Mouse (Mus musculus): Measurements from ENCODE around the gene Fign. TPM values are rescaled to one million over a fixed set of nuclear protein-coding genes. Genes with fewer than 3 reads are reported as not detected.

Fign gene
- total RNA-seq, 1 experiment, result 0.98 TPM

GRCm38 (mm10) chr2:64111133-64111532, 13.3 kb upstream of the Fign start:
- no peaks in the 10 kb centered on the region for H3K9me3 ChIP-seq (ENCODE audit: control insufficient read depth, insufficient read depth, low read depth, low read length)
- no peak overlapping the region for H3K4me3 ChIP-seq (ENCODE audit: insufficient read depth in 1 of 2, low read depth in 1 of 2, low read length in 2 of 2, poor library complexity in 1 of 2, severe bottlenecking in 1 of 2)
- no peaks in the 10 kb centered on the region for H3K4me1 ChIP-seq (ENCODE audit: control insufficient read depth in 2 of 2, insufficient read depth in 2 of 2, low read length in 2 of 2, poor library complexity in 1 of 2)
- no peaks in the 10 kb centered on the region for H3K36me3 ChIP-seq (ENCODE audit: control insufficient read depth, insufficient read depth, low read length, poor library complexity, severe bottlenecking)
- no peak overlapping the region for H3K27ac ChIP-seq (ENCODE audit: insufficient read depth, low read depth, low read length, poor library complexity, severe bottlenecking)
- in situ Hi-C loops (cut with MboI; ENCODE audit: low sequenced_read_pairs in 2 of 2, unreplicated experiment in 2 of 2), result no loop called here
- DNase-seq (ENCODE audit: low read depth, low spot score), result no peak
- no peak for TF ChIP-seq MAFK (IDR thresholded peaks at IDR 0.05; ENCODE audit: insufficient read depth, low read depth, low read length)
- no peak for TF ChIP-seq HCFC1 (IDR thresholded peaks at IDR 0.05; ENCODE audit: borderline replicate concordance, insufficient read depth, low read length)
- TF ChIP-seq CHD2 (IDR thresholded peaks at IDR 0.05; ENCODE audit: low read depth, low read length), result no peak
- TF ChIP-seq ZNF384 (IDR thresholded peaks at IDR 0.05; ENCODE audit: low read depth, low read length), result no peak
- TF ChIP-seq ZC3H11A (IDR thresholded peaks at IDR 0.05; ENCODE audit: borderline replicate concordance, low read depth, low read length), result no peak
- H3K9ac ChIP-seq (ENCODE audit: insufficient read depth, low read depth, low read length, poor library complexity, severe bottlenecking), result no peak overlapping the region

DNA sequence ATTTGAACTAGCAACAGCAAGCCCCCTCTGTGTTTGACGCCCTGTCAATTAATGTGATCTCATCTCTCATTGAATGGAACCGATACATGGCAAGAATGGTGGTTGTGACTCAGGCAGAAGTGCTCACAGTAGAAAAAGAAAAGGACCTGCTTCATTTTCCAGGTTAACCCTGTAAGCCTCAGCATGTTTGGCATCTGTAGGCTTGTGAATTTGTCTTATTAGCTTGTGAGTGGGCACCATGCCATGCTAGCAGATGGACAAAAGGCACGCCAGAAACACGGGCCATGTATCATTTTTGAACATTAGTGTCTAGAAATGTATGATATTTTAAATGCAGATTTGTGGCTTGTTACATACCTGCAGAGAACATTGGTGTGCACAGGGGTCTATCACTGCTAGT, 12.0 kb upstream of the Fign start:
- in situ Hi-C loops (cut with MboI; ENCODE audit: low sequenced_read_pairs in 2 of 2, unreplicated experiment in 2 of 2), result no loop called here
- no peak overlapping the region for H3K9ac ChIP-seq (ENCODE audit: insufficient read depth, low read depth, low read length, poor library complexity, severe bottlenecking)
- H3K4me1 ChIP-seq (ENCODE audit: control insufficient read depth in 2 of 2, insufficient read depth in 2 of 2, low read length in 2 of 2, poor library complexity in 1 of 2), result no peaks in the 10 kb centered on the region
- no peaks in the 10 kb centered on the region for H3K36me3 ChIP-seq (ENCODE audit: control insufficient read depth, insufficient read depth, low read length, poor library complexity, severe bottlenecking)
- no peak overlapping the region for H3K27ac ChIP-seq (ENCODE audit: insufficient read depth, low read depth, low read length, poor library complexity, severe bottlenecking)
- no peak for DNase-seq (ENCODE audit: low read depth, low spot score)
- TF ChIP-seq ZC3H11A (IDR thresholded peaks at IDR 0.05; ENCODE audit: borderline replicate concordance, low read depth, low read length) (no peak), HCFC1 (IDR thresholded peaks at IDR 0.05; ENCODE audit: borderline replicate concordance, insufficient read depth, low read length) (no peak), CHD2 (IDR thresholded peaks at IDR 0.05; ENCODE audit: low read depth, low read length) (no peak), MAFK (IDR thresholded peaks at IDR 0.05; ENCODE audit: insufficient read depth, low read depth, low read length) (no peak)
- no peak overlapping the region for H3K4me3 ChIP-seq (ENCODE audit: insufficient read depth in 1 of 2, low read depth in 1 of 2, low read length in 2 of 2, poor library complexity in 1 of 2, severe bottlenecking in 1 of 2)
- H3K9me3 ChIP-seq (ENCODE audit: control insufficient read depth, insufficient read depth, low read depth, low read length), result no peaks in the 10 kb centered on the region

GRCm38 (mm10) chr2:64108040-64108439, 10.2 kb upstream of the Fign start:
- no peak for DNase-seq (ENCODE audit: low read depth, low spot score)
- Histone ChIP-seq H3K27ac (ENCODE audit: insufficient read depth, low read depth, low read length, poor library complexity, severe bottlenecking) (no peak overlapping the region), H3K4me3 (ENCODE audit: insufficient read depth in 1 of 2, low read depth in 1 of 2, low read length in 2 of 2, poor library complexity in 1 of 2, severe bottlenecking in 1 of 2) (no peak overlapping the region), H3K4me1 (ENCODE audit: control insufficient read depth in 2 of 2, insufficient read depth in 2 of 2, low read length in 2 of 2, poor library complexity in 1 of 2) (no peaks in the 10 kb centered on the region), H3K9me3 (ENCODE audit: control insufficient read depth, insufficient read depth, low read depth, low read length) (no peaks in the 10 kb centered on the region), H3K9ac (ENCODE audit: insufficient read depth, low read depth, low read length, poor library complexity, severe bottlenecking) (no peak overlapping the region), H3K36me3 (ENCODE audit: control insufficient read depth, insufficient read depth, low read length, poor library complexity, severe bottlenecking) (no peaks in the 10 kb centered on the region)
- TF ChIP-seq ZC3H11A (IDR thresholded peaks at IDR 0.05; ENCODE audit: borderline replicate concordance, low read depth, low read length) (no peak), HCFC1 (IDR thresholded peaks at IDR 0.05; ENCODE audit: borderline replicate concordance, insufficient read depth, low read length) (no peak), MAFK (IDR thresholded peaks at IDR 0.05; ENCODE audit: insufficient read depth, low read depth, low read length) (no peak), CHD2 (IDR thresholded peaks at IDR 0.05; ENCODE audit: low read depth, low read length) (no peak), ZNF384 (IDR thresholded peaks at IDR 0.05; ENCODE audit: low read depth, low read length) (no peak)
- in situ Hi-C loops (cut with MboI; ENCODE audit: low sequenced_read_pairs in 2 of 2, unreplicated experiment in 2 of 2), result no loop called here

- Histone ChIP-seq H3K9me3 (ENCODE audit: control insufficient read depth, insufficient read depth, low read depth, low read length) (no peaks in the 10 kb centered on the region), H3K9ac (ENCODE audit: insufficient read depth, low read depth, low read length, poor library complexity, severe bottlenecking) (peak overlapping the region; percentile 81), H3K4me1 (ENCODE audit: control insufficient read depth in 2 of 2, insufficient read depth in 2 of 2, low read length in 2 of 2, poor library complexity in 1 of 2) (no peaks in the 10 kb centered on the region), H3K27ac (ENCODE audit: insufficient read depth, low read depth, low read length, poor library complexity, severe bottlenecking) (no peak overlapping the region), H3K36me3 (ENCODE audit: control insufficient read depth, insufficient read depth, low read length, poor library complexity, severe bottlenecking) (no peaks in the 10 kb centered on the region), H3K4me3 (ENCODE audit: insufficient read depth in 1 of 2, low read depth in 1 of 2, low read length in 2 of 2, poor library complexity in 1 of 2, severe bottlenecking in 1 of 2) (peak overlapping the region; percentile 62 to 78)
- TF ChIP-seq MAFK (IDR thresholded peaks at IDR 0.05; ENCODE audit: insufficient read depth, low read depth, low read length), result no peak
- no peak for TF ChIP-seq HCFC1 (IDR thresholded peaks at IDR 0.05; ENCODE audit: borderline replicate concordance, insufficient read depth, low read length)
- TF ChIP-seq CHD2 (IDR thresholded peaks at IDR 0.05; ENCODE audit: low read depth, low read length), result no peak
- TF ChIP-seq ZC3H11A (IDR thresholded peaks at IDR 0.05; ENCODE audit: borderline replicate concordance, low read depth, low read length), result no peak
- in situ Hi-C loops (cut with MboI; ENCODE audit: low sequenced_read_pairs in 2 of 2, unreplicated experiment in 2 of 2), result no loop called here
- peak; percentile 33 for DNase-seq (ENCODE audit: low read depth, low spot score)
These were observed 931 bp upstream of the Fign start for GRCm38 (mm10) chr2:64098618-64099320.
